Mouse (Mus musculus) E14TG2a.4 (cell line): ENCODE results near the gene Elmod3.

ENCODE experiments used
- H3K27me3 ChIP-seq: 2 replicates; pipeline ENCODE4 v1.6.1; 2014; ENCODE audit warnings: low read length, control low read depth; ENCODE audit not compliant: insufficient read depth
- H3K36me3 ChIP-seq: 2 replicates; pipeline ENCODE4 v1.6.1; 2014; ENCODE audit warnings: low read length, control low read depth; ENCODE audit not compliant: insufficient read depth
- H3K4me1 ChIP-seq: replicated peaks from 2 replicates; pipeline ENCODE4 v1.6.1; 2014; ENCODE audit warnings: low read depth, low read length, control low read depth
- H3K4me3 ChIP-seq: replicated peaks from 2 replicates; pipeline ENCODE4 v1.5.1; 2014; ENCODE audit warnings: mild to moderate bottlenecking, low read length
- H3K9me3 ChIP-seq: 2 replicates; pipeline ENCODE4 v1.6.1; 2014; ENCODE audit warnings: low read length, control low read depth
- CTCF ChIP-seq: conservative IDR thresholded peaks from 2 replicates; pipeline ENCODE4 v1.5.1; 2014; ENCODE audit warnings: low read length
- NANOG ChIP-seq: IDR thresholded peaks from 2 replicates; pipeline ENCODE4 v1.6.1; 2014; ENCODE audit warnings: borderline replicate concordance, low read length, mixed read lengths
- POU5F1 ChIP-seq: IDR thresholded peaks from 2 replicates; pipeline ENCODE4 v1.6.1; 2014; ENCODE audit warnings: low read length, borderline replicate concordance

Elmod3 gene

DNA sequence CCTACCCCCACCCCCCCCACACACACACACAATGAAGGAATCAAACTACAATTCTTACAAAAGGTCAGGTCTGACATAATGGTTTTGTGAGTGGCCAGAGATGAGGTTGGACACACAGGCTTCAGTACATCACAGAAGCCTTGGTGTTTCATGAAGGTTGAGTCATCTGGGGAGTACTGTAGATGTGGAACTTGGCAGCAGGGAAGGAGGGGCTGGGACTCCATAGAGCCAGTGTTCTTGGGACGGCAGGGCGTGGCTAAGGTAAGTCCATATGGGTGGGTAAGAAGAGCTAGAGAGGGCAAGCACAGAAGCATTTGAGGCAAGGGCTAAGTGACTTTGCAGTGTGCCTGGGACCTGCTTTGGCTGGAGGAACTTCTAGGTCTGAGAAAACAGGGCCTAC, 5.9 kb upstream of the Elmod3 start:
- H3K9me3 ChIP-seq: no peaks in the 10 kb centered on the region
- TF ChIP-seq CTCF: no peak
- no peak for TF ChIP-seq NANOG
- TF ChIP-seq POU5F1: no peak
- peaks cover 29% of the 10 kb centered on the region for H3K4me1 ChIP-seq
- H3K4me3 ChIP-seq: no peak overlapping the region
- peaks cover 74% of the 10 kb centered on the region for H3K36me3 ChIP-seq
- no peaks in the 10 kb centered on the region for H3K27me3 ChIP-seq

DNA sequence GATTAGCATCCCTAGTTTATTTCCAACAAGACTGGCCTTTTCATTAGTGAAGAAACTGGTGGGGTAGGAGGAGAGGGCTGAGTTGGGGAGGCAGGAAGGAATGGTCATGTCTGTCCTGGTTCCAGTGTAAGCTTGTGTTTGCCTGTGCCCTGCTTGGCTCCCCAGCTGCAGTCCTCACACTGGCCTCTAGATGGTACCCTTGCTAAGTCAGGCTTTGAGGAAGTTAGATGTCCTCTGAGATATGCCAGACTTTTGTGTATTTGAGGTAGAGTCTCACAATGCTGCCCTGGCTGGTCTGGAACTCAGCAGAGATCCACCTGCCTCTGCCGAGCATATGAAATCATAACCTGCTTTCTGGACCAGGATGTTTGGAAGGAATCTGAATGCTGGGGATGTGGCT, 3.5 kb upstream of the Elmod3 start:
- TF ChIP-seq NANOG (no peak), CTCF (peak; percentile 96)
- H3K4me3 ChIP-seq: no peak overlapping the region
- no peaks in the 10 kb centered on the region for H3K9me3 ChIP-seq
- H3K27me3 ChIP-seq: no peaks in the 10 kb centered on the region; the same call in 1 of the 2 replicates
- peaks cover 52% of the 10 kb centered on the region for H3K36me3 ChIP-seq
- H3K4me1 ChIP-seq: peaks cover 48% of the 10 kb centered on the region

DNA sequence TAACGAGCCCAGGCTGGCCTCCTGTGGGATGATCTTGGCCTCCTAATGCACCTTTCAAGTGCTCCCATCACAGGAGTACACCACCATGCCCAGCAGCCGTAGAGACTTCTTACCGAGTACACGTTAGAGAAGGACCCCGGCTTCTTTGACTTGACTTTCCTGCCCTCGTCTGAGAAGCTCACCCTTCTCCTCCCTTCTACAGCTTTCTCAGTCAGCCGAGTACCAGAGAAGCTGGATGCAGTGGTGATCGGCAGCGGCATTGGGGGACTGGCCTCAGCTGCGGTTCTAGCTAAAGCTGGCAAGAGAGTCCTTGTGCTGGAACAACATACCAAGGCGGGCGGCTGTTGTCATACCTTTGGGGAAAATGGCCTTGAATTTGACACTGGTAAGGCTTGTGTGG, 2.6 kb upstream of the Elmod3 start:
- no peak for TF ChIP-seq CTCF
- Histone ChIP-seq H3K4me3 (no peak overlapping the region), H3K4me1 (peaks cover 48% of the 10 kb centered on the region), H3K9me3 (no peaks in the 10 kb centered on the region), H3K36me3 (peaks cover 43% of the 10 kb centered on the region), H3K27me3 (no peaks in the 10 kb centered on the region; the same call in 1 of the 2 replicates)

DNA sequence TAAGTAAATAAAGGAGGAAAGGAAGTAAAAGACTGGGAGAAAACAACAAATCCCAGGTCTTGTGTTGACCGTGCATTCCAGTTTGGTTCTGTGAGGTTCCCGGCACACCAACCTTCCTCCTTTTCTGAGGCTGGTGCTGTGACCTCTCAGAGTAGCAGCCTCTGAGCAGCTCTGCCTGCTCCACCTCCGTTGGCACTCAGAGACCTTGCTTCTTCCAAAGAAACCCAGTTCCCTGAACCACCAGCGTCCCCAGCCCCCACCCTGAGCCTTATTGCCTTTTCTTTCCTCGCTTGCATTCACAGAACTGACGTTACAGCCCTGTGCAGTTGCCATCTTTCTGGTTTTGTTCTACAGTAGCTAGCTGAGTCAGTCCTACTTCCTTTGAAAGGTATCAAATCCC, 2.0 kb upstream of the Elmod3 start:
- peaks cover 48% of the 10 kb centered on the region for H3K4me1 ChIP-seq
- TF ChIP-seq POU5F1: no peak
- no peak for TF ChIP-seq CTCF
- no peak for TF ChIP-seq NANOG

DNA sequence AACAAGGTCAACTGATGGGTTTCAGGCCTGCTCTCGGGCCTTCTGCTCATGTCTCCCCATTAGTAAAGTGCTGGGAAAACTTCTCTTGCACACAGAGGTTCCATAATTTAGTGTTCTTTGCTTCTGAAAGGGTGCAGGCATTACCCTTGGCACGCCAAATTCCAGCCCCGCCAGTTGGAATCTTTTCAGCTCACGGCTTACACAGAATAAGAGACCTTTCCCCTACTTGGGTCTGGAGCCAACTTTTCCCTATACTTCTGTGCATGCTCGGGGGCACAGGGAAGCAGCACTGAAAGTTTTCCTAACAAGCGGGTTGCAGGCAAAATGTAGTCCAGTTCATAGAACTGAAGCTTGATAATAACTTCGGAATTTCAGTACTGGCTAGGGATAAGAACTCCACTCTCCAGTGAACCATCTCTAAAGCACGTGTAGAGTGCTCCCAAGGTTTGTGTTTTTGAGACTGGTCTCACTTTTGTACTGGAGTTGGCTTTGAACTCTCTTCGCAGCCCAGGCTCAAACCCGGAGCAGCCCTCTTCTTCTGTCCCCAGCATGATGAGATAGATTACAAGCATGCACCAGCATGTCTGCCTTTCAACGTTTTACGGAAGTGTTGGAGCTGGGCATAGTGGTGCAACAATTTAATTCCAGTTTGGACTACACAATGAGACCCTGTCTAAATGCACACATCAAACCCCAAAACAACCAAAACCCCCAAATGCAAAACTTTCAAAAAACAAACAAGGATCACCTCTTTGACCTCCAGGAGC, 761 bp upstream of the Elmod3 start:
- Histone ChIP-seq H3K27me3 (no peaks in the 10 kb centered on the region; the same call in 1 of the 2 replicates), H3K9me3 (no peaks in the 10 kb centered on the region), H3K4me1 (peaks cover 42% of the 10 kb centered on the region), H3K36me3 (peaks cover 30% of the 10 kb centered on the region), H3K4me3 (peak overlapping the region; percentile 82)
- TF ChIP-seq CTCF: no peak
- TF ChIP-seq POU5F1: no peak
- TF ChIP-seq NANOG: no peak

More for the DNA sequence above, 2.0 kb upstream of the Elmod3 start:
- Histone ChIP-seq H3K36me3 (peaks cover 37% of the 10 kb centered on the region), H3K27me3 (no peaks in the 10 kb centered on the region; the same call in 1 of the 2 replicates), H3K9me3 (no peaks in the 10 kb centered on the region), H3K4me3 (no peak overlapping the region)

DNA sequence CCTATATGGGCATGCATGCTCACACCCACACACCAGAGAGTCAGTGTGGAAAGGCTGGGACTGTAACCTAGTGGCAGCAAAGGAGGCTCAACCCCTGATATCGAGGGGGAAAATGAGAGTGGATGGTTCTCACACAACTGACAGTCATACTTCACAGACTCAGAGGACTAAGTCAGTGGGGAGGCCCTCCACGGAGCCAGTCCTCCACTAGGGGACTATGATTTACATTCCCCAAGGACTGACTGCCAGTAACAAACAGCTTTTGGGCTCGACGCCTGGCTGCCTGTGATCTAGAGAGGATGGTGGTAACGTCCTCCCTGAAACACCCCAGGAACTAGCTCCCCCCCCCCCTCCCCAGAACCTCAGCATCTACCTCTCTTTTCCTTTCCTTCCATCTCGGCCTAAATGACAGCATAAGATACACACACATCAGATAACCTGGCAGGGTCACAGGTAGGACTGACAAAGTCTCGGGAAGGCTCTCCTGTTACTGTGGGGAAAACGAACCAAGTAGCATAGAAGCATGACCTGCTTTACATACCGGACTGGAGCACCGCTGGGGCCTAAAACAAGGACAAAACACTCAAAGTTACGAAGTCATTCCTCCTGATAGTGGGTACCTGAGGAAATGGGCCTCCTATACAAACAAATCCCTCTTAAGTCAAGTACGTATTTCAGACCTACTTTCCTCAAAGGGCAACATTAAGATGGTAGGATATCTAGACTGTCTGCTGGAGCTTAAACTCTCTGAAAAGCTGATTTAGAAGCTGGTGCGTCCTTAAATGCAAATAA, 934 bp downstream of the Elmod3 start:
- TF ChIP-seq NANOG (no peak), POU5F1 (no peak), CTCF (no peak)
- no peaks in the 10 kb centered on the region for H3K9me3 ChIP-seq

DNA sequence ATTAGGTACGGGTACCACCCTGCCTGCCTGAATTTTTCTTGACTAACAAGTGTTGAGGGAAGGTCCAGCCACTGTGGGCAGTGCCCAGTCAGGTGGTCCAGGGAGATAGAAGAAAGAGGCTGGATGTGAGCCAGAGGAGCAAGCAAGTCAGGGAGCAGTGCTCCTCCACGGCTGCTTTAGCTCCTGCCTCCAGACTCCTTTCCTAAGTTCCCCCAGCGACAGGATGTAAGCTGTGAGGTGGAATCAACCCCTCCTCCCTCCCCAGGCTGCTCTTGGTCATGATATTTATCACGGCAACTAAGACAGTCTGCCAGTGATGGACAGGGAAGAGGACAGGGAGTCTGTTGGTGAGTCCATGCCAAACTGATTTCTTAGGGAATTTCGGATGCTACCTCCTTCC, 4.3 kb downstream of the Elmod3 start:
- no peaks in the 10 kb centered on the region for H3K9me3 ChIP-seq
- TF ChIP-seq POU5F1: no peak
- TF ChIP-seq CTCF: no peak
- no peak for TF ChIP-seq NANOG
- H3K27me3 ChIP-seq: no peaks in the 10 kb centered on the region; the same call in 1 of the 2 replicates
- 0 out of 2 replicates have a peak, but pooled peaks cover 6% of the 10 kb centered on the region for H3K36me3 ChIP-seq
- peaks cover 20% of the 10 kb centered on the region for H3K4me1 ChIP-seq
- H3K4me3 ChIP-seq: no peak overlapping the region

More for the DNA sequence above, 934 bp downstream of the Elmod3 start:
- Histone ChIP-seq H3K36me3 (peaks cover 13% of the 10 kb centered on the region; the same call in 1 of the 2 replicates), H3K4me1 (peaks cover 43% of the 10 kb centered on the region), H3K4me3 (peak overlapping the region; percentile 82), H3K27me3 (no peaks in the 10 kb centered on the region; the same call in 1 of the 2 replicates)

DNA sequence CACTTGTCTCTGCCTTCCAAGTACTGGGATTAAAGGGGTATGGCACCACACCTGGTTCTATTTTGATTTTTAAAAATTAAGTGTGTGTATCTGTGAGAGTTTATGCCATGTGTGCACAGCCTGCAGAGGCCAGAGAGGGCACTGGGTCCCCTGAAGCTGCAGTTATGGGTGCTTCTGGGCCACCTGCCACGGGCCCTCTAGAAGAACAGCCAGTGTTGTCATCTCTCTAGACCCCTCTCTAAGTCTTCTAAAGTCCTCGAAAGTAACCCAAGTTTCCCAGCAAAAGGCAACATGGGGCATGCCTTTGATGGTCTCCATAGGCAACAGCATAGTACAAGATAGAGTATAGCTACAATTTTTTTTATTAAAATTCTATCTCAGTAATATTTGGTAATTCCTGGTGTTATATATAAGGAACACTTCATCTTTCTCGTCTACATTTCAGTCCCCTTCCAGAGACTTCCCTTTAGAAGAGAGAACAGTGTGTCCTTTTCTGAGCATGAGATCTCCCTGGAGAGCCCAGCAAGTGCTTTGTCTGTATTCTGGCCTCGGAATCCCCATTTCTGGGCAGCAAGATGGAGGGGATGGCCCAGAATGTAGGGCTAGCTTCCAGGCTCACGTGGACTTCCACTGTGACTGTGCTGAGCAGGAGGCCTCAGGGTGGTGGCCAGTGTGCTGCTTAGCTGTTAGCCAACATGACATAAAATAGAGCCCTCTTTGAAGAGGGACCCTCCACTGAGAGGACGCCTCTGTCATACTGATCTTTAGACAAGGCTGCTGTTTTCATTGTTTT, 5.0 kb downstream of the Elmod3 start:
- Histone ChIP-seq H3K27me3 (no peaks in the 10 kb centered on the region; the same call in 1 of the 2 replicates), H3K9me3 (no peaks in the 10 kb centered on the region), H3K36me3 (0 out of 2 replicates have a peak, but pooled peaks cover 6% of the 10 kb centered on the region), H3K4me1 (peaks cover 15% of the 10 kb centered on the region), H3K4me3 (no peak overlapping the region)
- TF ChIP-seq POU5F1 (no peak), CTCF (no peak), NANOG (no peak)
